Mouse (Mus musculus): Measurements from ENCODE around the gene Tmub2.

DNA sequence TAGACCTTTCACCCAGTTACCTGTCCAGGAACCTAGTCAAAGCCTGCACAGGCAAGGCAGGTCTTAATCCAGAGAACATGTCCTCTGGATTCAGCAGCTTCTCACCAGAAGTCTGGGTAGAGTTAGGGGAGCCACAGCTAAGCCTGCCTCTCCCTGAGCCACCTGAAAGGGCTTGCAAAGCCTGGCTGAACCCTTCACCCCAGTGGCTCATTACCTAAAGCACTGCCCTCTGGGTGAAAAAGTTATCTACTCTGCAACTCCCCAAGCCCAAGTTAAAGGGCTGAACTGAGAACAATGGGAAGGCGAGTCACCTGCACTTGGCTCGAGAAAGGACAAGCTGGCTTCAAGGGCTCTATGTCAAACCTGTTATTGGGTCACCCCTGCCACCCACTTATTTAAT, 19.4 kb downstream of the Tmub2 start:
- TF ChIP-seq CTCF (IDR thresholded peaks at IDR 0.05; ENCODE audit: low read depth, low read length) (no peak), POLR2A (IDR thresholded peaks at IDR 0.05; ENCODE audit: extremely low read depth, insufficient read depth, low read length) (no peak)
